Mouse (Mus musculus) heart, postnatal 10 days (tissue): ENCODE results near the gene Lhfpl2. TPM values are rescaled to one million over a fixed set of nuclear protein-coding genes. Genes with fewer than 3 reads are reported as not detected.

Source experiments
- DNase-seq, 2 experiments: peaks; one replicate each; pipeline ENCODE4 v3.0.0; 2021
- intact Hi-C: fragments of 180-260 bp; cut with DNase I; formaldehyde crosslinking; loops from one replicate; pipeline ENCODE4 v1.15.1; 2025
- total RNA-seq, 2 experiments: library from RNA; stranded (reverse); gene quantifications; 2 replicates each; pipeline ENCODE4 v1.2.3; 2021

Gene Lhfpl2
- total RNA-seq, 2 experiments from 2014 or later, result 23.5 to 38.5 TPM

GRCm38 (mm10) chr13:94193227-94193626, 135.6 kb downstream of the Lhfpl2 start:
- DNase-seq, result no peak
- intact Hi-C loops, result loop anchor here (5.0 kb wide), 1 partner anchor 49 kb away; no protein-coding TSS in a partner anchor

- intact Hi-C loops, result no loop called here
- DNase-seq, result no peak
These were observed 141.0 kb downstream of the Lhfpl2 start for GRCm38 (mm10) chr13:94198616-94199015.

- DNase-seq, result no peak
- intact Hi-C loops, result loop anchor here (2.0 kb wide), 1 partner anchor 57 kb away; no protein-coding TSS in a partner anchor
These were observed 142.2 kb downstream of the Lhfpl2 start for GRCm38 (mm10) chr13:94199829-94200228.

GRCm38 (mm10) chr13:94205234-94205633, 147.6 kb downstream of the Lhfpl2 start:
- intact Hi-C loops, result loop anchor here (2.0 to 5.0 kb wide), 2 partner anchors 353 to 414 kb away; no protein-coding TSS in a partner anchor
- peak; percentile 63 to 74 for DNase-seq

GRCm38 (mm10) chr13:94207973-94208372, 150.4 kb downstream of the Lhfpl2 start:
- no peak for DNase-seq
- intact Hi-C loops, result loop anchor here (5.0 kb wide), 1 partner anchor 356 kb away; no protein-coding TSS in a partner anchor

GRCm38 (mm10) chr13:94208892-94209291, 151.3 kb downstream of the Lhfpl2 start:
- DNase-seq, result no peak
- intact Hi-C loops, result loop anchor here (5.0 kb wide), 1 partner anchor 357 kb away; no protein-coding TSS in a partner anchor

GRCm38 (mm10) chr13:94211236-94212119, 153.9 kb downstream of the Lhfpl2 start:
- intact Hi-C loops, result no loop called here
- DNase-seq, result no peak

- DNase-seq, result no peak
- intact Hi-C loops, result no loop called here
These were observed 154.6 kb downstream of the Lhfpl2 start for GRCm38 (mm10) chr13:94212179-94212578.

- intact Hi-C loops, result no loop called here
- DNase-seq, result no peak
These were observed 155.1 kb downstream of the Lhfpl2 start for GRCm38 (mm10) chr13:94212716-94213115.

- DNase-seq, result no peak
- intact Hi-C loops, result no loop called here
These were observed 166.0 kb downstream of the Lhfpl2 start for GRCm38 (mm10) chr13:94223609-94224008.

GRCm38 (mm10) chr13:94224717-94225705, 167.4 kb downstream of the Lhfpl2 start:
- intact Hi-C loops, result no loop called here
- DNase-seq, result no peak

GRCm38 (mm10) chr13:94231871-94232270, 174.3 kb downstream of the Lhfpl2 start:
- intact Hi-C loops, result no loop called here
- no peak for DNase-seq

- intact Hi-C loops, result no loop called here
- DNase-seq, result no peak
These were observed 181.9 kb downstream of the Lhfpl2 start for GRCm38 (mm10) chr13:94239488-94239887.

- intact Hi-C loops, result loop anchor here (5.0 kb wide), 1 partner anchor 48 kb away; no protein-coding TSS in a partner anchor
- no peak for DNase-seq
These were observed 182.5 kb downstream of the Lhfpl2 start for GRCm38 (mm10) chr13:94240111-94240510.

GRCm38 (mm10) chr13:94240873-94241272, 183.3 kb downstream of the Lhfpl2 start:
- intact Hi-C loops, result loop anchor here (5.0 kb wide), 1 partner anchor 49 kb away; no protein-coding TSS in a partner anchor

GRCm38 (mm10) chr13:94241892-94242524, 184.4 kb downstream of the Lhfpl2 start:
- DNase-seq, result no peak
- intact Hi-C loops, result loop anchor here (5.0 kb wide), 1 partner anchor 50 kb away; no protein-coding TSS in a partner anchor

More at GRCm38 (mm10) chr13:94240873-94241272, 183.3 kb downstream of the Lhfpl2 start:
- no peak for DNase-seq

GRCm38 (mm10) chr13:94242897-94243296, 185.3 kb downstream of the Lhfpl2 start:
- intact Hi-C loops, result loop anchor here (5.0 kb wide), 1 partner anchor 51 kb away; no protein-coding TSS in a partner anchor

More at GRCm38 (mm10) chr13:94242897-94243296, 185.3 kb downstream of the Lhfpl2 start:
- DNase-seq, result no peak
